Mouse (Mus musculus) erythroblast, embryonic 14.5 days (primary cell): ENCODE data around the gene Lonp1. TPM values are rescaled to one million over a fixed set of nuclear protein-coding genes. Genes with fewer than 3 reads are reported as not detected.
A peak's percentile ranks its signal among the peaks of the same experiment; 100 is the strongest.
"Not testable (repeated sequence)": the region's sequence is repeated elsewhere in the genome, so short reads cannot be mapped to it uniquely, and the experiment has no call there.

Experiments
- H3K27me3 ChIP-seq: 2 replicates; pipeline ENCODE4 v1.6.1; 2012; ENCODE audit warnings: inconsistent platforms; ENCODE audit not compliant: control insufficient read depth
- H3K36me3 ChIP-seq: 2 replicates; pipeline ENCODE4 v1.6.1; 2012; ENCODE audit warnings: mild to moderate bottlenecking, inconsistent platforms; ENCODE audit not compliant: control insufficient read depth
- H3K4me1 ChIP-seq: 2 replicates; pipeline ENCODE4 v1.6.1; 2012; ENCODE audit warnings: inconsistent platforms; ENCODE audit not compliant: control insufficient read depth
- H3K4me3 ChIP-seq: replicated peaks from 2 replicates; pipeline ENCODE3; 2012; ENCODE audit warnings: moderate library complexity, mild to moderate bottlenecking, inconsistent platforms
- H3K9me3 ChIP-seq: 2 replicates; pipeline ENCODE4 v1.6.1; 2012; ENCODE audit warnings: low read length, inconsistent platforms, mixed read lengths; ENCODE audit not compliant: control insufficient read depth
- GATA1 ChIP-seq: IDR thresholded peaks from 2 replicates; pipeline ENCODE4 v1.6.1; 2012; ENCODE audit warnings: low read length, inconsistent platforms, mixed read lengths
- TAL1 ChIP-seq: IDR thresholded peaks from 3 replicates; pipeline ENCODE4 v1.6.1; 2012; ENCODE audit warnings: low read length, inconsistent platforms, mixed read lengths
- polyA plus RNA-seq: library from polyadenylated mRNA; stranded (reverse); fragments of >175 nt; gene quantifications from 2 replicates; pipeline ENCODE4 v1.2.3, GENCODE M21; 2012

The Lonp1 gene
- polyA plus RNA-seq, 1 experiment, result 6.7 TPM

DNA sequence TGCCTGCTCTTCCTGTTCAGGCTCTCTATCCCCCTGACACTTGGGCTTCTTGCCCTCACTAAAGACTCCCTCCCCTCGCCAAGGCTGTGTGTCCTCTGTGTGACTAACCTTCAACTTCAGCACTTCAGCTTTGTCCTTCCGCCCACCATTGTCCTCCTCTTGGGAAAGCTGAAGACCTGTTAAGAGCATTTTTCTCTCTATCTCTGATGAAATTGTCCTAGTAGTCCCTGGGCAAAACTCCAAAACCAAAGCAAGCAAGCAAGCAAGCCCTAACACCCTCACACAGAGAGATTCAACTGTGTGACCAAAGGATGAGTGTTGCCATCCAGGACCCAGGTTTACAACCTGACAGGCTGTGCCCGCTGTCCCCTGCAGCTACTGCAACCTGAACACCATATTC, 37.0 kb upstream of the Lonp1 start:
- Histone ChIP-seq H3K4me1 (peaks cover 10% of the 10 kb centered on the region), H3K9me3 (no peaks in the 10 kb centered on the region), H3K36me3 (no peaks in the 10 kb centered on the region), H3K27me3 (peaks cover 60% of the 10 kb centered on the region), H3K4me3 (no peak overlapping the region)
- TF ChIP-seq GATA1 (no peak), TAL1 (no peak)

DNA sequence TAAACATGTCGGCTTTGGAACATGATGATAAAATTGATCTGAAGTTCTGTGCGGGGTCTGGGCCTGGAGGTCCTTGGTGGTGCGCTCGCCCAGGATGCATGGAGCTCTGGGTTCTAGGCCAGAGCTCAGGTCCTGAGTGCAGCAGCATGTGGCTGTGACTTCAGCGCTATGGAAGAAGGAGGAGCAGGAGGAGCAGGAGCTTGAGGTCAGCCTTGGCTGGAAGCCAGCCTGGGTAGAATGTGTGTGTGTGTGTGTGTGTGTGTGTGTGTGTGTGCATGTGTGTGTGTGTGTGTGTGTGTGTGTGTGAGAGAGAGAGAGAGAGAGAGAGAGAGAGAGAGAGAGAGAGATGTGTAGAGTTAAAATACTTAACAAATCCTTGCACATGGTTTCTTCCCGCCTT, 29.5 kb upstream of the Lonp1 start:
- TF ChIP-seq TAL1 (no peak), GATA1 (no peak)
- Histone ChIP-seq H3K27me3 (peaks cover 13% of the 10 kb centered on the region), H3K9me3 (no peaks in the 10 kb centered on the region)

DNA sequence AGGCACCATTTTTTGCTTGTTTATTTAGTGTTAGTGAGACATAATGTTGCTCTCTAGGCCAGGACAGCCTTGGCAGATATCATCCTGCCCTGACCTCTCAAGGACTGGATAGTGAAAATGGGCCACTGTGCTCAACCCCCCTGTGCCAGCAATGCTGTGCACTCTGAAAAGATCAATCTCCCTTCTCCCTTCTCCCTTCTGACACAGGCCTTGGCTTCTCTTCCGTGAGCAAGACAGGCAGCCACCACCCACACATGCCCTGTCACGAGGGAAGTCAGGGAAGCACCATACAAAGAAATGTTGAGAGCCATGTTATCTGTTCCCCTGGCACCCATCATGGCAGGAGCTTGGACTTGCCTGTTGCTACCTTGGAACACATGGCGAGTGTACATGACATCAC, 28.6 kb upstream of the Lonp1 start:
- TF ChIP-seq GATA1 (no peak), TAL1 (no peak)
- Histone ChIP-seq H3K9me3 (no peaks in the 10 kb centered on the region), H3K36me3 (no peaks in the 10 kb centered on the region), H3K4me1 (no peaks in the 10 kb centered on the region; the same call in 1 of the 2 replicates), H3K27me3 (peaks cover 13% of the 10 kb centered on the region; the same call in 1 of the 2 replicates), H3K4me3 (no peak overlapping the region)

More for the DNA sequence above, 29.5 kb upstream of the Lonp1 start:
- Histone ChIP-seq H3K4me1 (no peaks in the 10 kb centered on the region; the same call in 1 of the 2 replicates), H3K36me3 (no peaks in the 10 kb centered on the region), H3K4me3 (no peak overlapping the region)

DNA sequence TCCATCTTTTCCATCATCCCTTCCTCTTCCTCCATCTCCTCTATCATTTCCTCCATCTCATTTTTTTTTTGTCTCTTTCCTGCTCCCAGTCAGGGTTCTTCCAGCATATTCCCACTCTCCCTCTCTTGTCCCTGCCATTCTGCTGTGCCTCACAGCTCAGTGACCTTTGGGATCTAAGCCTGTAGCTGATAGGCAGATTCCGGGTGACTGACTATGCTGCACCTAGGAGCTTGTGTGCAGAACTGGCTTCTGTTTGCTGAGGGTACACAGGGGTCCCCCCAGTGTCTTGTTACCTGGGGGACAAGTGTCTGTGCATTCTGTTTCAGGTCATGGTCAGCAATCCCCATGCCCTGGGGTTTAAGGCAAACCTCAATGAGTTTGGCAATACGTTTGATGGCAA, 28.1 kb upstream of the Lonp1 start:
- Histone ChIP-seq H3K4me3 (no peak overlapping the region), H3K27me3 (peaks cover 11% of the 10 kb centered on the region; the same call in 1 of the 2 replicates), H3K9me3 (no peaks in the 10 kb centered on the region), H3K36me3 (no peaks in the 10 kb centered on the region), H3K4me1 (no peaks in the 10 kb centered on the region; the same call in 1 of the 2 replicates)
- TF ChIP-seq TAL1, result no peak
- no peak for TF ChIP-seq GATA1

DNA sequence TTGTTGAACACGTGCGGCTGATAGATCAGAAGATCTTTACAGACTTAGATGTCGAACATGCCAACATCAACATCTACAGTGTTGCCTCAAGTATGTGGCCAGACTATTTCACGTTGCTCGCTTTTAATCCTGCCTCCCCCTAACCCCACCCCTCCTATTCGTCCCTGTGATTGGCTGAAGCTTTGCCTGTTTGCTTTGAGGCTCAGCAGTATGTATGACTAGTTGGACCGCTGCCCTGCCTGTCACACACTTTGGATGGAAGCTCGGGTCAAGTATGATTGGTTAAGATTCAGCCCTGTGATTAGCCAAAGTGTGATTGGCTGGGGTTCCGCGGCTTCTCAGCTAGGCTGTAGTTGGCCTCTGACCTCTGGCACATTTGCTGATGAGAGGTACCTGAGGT, 25.1 kb upstream of the Lonp1 start:
- Histone ChIP-seq H3K36me3 (no peaks in the 10 kb centered on the region), H3K4me1 (no peaks in the 10 kb centered on the region; the same call in 1 of the 2 replicates), H3K9me3 (no peaks in the 10 kb centered on the region), H3K4me3 (no peak overlapping the region), H3K27me3 (peaks cover 17% of the 10 kb centered on the region)
- TF ChIP-seq GATA1 (no peak), TAL1 (no peak)

DNA sequence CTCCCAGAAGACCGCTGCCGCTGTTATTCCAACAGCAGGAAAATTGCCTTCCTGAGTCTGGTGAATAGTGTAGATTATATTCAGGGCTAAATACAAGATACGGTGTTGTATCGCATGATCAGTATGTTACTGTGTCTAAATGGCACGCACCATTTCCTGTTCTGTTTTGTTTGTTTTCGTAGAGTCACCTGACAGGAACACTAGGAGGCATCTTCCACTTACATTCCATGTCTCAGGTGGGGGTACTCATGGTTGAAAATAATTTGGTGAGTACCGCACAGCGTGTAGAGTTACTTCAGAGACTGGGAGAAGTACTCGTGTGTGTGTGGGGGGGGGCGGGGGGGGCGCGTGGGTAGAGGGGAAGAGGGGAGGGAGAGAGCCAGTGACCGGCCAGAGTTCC, 20.9 kb upstream of the Lonp1 start:
- peaks cover 11% of the 10 kb centered on the region for H3K27me3 ChIP-seq
- H3K4me1 ChIP-seq, result no peaks in the 10 kb centered on the region
- no peaks in the 10 kb centered on the region for H3K36me3 ChIP-seq
- no peak overlapping the region for H3K4me3 ChIP-seq
- TF ChIP-seq TAL1 (no peak), GATA1 (no peak)
- no peaks in the 10 kb centered on the region for H3K9me3 ChIP-seq

DNA sequence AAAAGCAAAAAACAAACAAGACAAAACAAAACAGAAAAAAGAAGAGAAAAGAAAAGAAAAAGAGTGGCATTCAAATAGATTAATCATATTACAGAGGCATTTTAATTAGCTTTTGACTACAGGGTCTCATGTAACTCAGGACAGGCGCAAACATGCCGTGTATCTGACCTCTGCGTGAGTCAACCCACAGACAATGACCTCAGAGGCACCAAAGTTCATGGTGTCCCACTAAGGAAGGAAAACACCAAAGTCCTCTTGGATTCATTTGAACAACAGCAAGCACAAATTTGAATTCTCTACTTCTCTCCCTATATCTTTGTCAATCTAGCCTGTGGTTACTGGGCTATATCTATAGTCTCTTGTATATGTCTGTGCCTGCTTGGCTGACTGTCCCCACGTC, 16.6 kb upstream of the Lonp1 start:
- Histone ChIP-seq H3K4me3 (no peak overlapping the region), H3K36me3 (no peaks in the 10 kb centered on the region), H3K27me3 (peaks cover 5% of the 10 kb centered on the region; the same call in 1 of the 2 replicates), H3K4me1 (no peaks in the 10 kb centered on the region), H3K9me3 (no peaks in the 10 kb centered on the region)
- no peak for TF ChIP-seq GATA1
- no peak for TF ChIP-seq TAL1

DNA sequence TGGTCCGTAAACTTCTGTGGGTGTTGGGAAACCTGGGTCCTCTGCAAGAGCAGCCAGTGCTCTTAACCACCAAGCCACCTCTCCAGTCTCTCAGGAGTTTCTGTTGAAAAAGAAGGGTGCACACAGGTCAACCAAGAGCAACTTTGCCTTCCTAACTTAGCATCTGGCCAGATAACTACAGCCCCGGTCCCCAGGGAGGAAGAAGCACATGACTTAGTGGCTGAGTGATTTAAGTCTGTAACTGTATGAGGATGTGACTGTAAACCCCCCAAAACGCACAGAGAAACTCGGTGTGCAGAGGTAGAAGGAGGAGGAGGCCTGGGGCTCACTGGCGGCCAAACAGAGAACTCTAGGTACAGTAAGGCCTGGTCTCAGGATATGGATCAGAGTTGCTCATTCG, 7.3 kb upstream of the Lonp1 start:
- TF ChIP-seq TAL1 (no peak), GATA1 (no peak)
- H3K27me3 ChIP-seq, result peaks cover 13% of the 10 kb centered on the region; the same call in 1 of the 2 replicates

DNA sequence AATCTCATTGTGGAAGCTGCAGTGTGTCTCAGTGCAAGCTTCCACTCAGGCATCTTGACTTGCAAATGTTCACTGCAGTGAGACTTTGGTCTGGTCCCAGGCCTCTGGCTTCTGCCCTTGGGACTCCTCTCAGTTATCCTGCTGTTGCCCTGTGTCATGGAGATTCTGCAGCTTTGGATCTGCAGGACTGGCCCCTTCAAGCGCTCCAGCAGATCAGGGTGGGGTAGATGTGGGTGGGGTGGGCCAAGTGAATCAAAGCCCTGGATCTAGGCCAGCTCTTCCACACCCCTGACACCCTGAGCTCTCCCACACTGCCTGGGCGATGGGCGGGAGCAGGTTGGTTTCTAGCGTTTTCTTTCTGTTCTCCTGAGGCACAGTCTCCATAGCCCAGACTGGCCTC, 5.1 kb upstream of the Lonp1 start:
- Histone ChIP-seq H3K9me3 (no peaks in the 10 kb centered on the region), H3K4me1 (peaks cover 15% of the 10 kb centered on the region), H3K27me3 (peaks cover 24% of the 10 kb centered on the region), H3K36me3 (no peaks in the 10 kb centered on the region), H3K4me3 (no peak overlapping the region)
- TF ChIP-seq TAL1 (no peak), GATA1 (no peak)

More for the DNA sequence above, 7.3 kb upstream of the Lonp1 start:
- Histone ChIP-seq H3K4me1 (peaks cover 2% of the 10 kb centered on the region), H3K9me3 (no peaks in the 10 kb centered on the region), H3K36me3 (no peaks in the 10 kb centered on the region), H3K4me3 (no peak overlapping the region)

DNA sequence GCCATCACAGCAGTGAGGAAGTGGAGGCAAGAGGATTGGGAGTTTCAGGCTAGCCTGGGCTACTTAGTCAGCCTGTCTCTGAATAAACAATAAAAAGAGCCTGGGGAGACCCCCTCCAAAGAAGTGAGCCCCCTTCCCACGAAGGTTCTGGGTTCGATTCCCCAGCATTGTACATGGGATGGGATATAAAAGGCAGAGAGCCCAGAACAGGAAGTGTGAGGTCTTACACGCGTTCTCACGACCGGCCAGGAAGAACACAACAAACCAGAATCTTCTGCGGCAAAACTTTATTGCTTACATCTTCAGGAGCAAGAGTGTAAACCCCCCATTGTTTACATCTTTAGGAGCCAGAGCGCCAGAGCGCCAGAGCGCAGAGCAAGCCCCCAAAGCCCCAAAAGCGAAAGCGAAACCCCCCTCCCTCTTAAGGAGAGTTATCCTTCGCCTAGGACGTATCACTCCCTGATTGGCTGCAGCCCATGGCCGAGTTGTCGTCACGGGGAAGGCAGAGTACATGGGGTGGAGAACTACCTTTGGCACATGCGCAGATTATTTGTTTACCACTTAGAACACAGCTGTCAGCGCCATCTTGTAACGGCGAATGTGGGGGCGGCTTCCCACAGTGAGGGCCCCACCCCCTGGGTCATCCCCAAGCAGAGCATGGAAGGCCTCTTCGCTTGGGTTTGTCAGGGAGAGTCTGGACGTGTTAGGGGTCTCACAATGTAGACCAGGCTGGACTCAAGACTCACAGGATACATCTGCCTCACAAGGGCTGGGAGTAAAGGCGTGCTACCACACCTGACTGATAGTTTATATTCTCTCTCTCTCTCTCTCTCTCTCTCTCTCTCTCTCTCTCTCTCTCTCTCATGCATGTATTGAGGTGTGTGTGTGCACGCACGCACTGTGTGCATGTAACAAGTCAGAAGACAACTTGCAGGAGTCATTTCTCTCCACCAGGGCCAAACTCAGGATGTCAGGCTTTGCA, 3.4 kb upstream of the Lonp1 start:
- Histone ChIP-seq H3K4me3 (peak overlapping the region; percentile 29), H3K27me3 (peaks cover 24% of the 10 kb centered on the region), H3K4me1 (peaks cover 32% of the 10 kb centered on the region)
- not testable (repeated sequence) for H3K9me3 ChIP-seq, H3K36me3 ChIP-seq
